Mouse (Mus musculus) CD4-positive helper T cell, adult 2 months (primary cell): ENCODE data around the gene Ankrd6.

Source experiments
- DNase-seq: peaks from one replicate; pipeline ENCODE4 v3.0.0-alpha.2; 2012; ENCODE audit warnings: low read depth, missing footprints, low spot score

Gene Ankrd6

DNA sequence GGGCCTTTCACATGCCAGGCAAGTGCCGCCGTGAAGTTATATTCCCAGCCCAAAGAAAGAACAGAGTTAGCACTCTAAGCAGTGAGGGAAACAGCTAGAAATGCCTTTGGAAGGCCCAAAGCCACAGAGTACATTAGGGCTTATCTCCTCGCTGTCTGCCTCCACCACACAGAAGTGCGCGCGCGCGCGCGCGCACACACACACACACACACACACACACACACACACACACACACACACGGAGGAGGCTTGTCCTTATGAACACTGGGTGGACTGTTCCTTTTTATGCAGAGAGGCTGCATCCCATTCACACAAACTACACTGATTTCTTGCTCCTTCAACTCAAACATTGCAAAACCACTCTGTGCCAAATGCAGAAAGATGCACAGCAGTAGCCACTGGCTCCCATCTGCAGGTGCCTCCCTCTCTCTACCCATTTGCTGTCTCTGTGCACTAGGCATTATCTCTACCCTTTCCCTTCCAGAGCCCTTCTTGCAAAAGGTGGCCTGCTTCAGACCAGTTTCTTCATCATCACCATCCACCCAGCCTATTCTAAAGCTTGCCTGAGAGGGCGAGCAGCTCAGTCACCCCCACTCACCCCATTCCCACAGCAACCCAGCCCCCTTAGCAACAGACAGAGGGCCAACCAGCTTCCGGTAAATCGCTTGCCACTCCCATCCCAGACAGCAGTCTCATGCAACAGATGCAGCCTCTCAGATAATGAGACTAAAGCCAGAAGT, 88.5 kb downstream of the Ankrd6 start:
- peak; percentile 45 for DNase-seq

DNA sequence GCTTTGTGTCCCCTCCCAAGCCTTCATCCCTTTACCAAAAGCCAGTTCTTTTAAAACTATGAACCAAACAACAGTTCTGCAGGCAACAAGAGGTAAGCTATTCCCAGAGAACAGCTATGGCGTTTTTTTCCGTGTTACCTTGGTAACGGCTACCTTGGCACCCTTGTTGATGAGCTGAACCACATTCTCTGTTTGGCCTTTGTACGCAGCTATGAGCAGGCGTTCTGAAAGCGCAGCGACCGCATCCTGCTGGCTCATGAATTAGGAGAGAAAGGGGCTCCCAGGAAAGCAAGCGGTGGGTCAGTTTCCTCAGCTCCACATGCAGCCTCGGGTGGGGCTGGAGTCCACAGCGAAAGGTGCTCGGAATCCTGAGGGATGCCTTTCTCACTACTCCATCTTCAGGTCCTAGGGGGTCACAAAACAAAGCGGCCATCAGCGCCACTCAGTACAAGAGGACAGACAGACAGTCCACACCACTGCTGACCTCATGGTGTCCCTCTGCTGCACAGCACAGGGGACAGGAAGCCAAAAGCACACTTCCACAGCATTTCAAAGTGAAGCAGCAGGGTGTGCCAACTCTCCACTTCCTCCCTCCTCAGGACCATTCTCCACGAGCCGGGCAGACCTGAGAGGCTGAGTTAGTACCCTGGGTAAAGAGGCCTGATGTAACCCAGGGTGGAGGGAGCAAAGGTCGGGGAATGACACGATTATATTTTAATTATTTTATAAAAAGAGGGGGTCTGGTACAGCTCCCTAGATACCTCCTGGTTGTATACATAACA, 90.3 kb downstream of the Ankrd6 start:
- no peak for DNase-seq

- no peak for DNase-seq
These were observed 95.1 kb downstream of the Ankrd6 start for GRCm38 (mm10) chr4:32855580-32855979.

GRCm38 (mm10) chr4:32854956-32855355, 95.7 kb downstream of the Ankrd6 start:
- no peak for DNase-seq

DNA sequence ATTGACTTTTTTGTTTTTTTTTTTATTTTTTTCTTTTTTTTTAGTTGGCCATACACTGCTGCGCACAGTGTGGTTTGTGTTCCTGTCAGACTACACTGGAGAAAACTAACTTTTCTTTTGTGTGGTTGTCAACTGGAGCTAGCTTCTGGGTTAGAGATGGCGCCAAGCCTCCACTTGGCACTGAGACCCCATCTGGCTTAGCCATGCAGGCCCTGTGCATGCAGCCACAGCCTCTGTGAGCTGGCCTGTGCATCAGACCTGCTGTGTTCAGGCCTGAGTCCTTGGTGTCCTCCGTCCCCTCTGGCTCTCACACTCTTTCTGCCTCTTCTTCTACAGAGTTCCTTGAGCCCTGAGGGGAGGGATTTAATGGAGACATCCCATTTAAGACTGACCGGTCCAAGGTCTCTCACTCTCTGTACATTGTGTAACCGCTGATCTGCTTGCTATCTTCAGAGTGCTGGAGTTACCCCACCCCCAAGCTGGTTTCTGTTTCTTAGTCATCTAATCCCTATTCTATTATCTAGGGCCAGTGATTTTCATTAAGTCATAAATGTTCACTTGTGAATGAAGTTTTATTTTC, 96.9 kb downstream of the Ankrd6 start:
- no peak for DNase-seq

GRCm38 (mm10) chr4:32852819-32853218, 97.8 kb downstream of the Ankrd6 start:
- DNase-seq: no peak

DNA sequence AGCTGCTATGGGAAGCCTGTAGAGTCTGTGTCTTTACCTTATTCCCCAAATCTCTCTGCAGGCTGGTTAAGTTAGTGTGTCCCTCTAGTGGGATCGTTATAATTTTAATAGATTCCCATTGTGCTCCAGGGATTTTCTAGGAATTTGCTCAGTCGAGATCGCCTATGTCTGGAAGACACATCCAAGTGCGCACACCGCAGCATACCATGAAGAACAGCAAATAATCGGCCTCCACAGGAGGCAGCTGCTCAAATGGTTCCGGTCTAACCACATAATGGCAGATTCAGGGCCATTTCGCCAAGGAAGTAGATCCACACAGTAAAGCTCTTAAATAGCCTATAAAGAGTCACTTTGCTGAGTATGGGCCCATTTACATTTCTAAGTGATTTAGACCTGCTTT, 98.3 kb downstream of the Ankrd6 start:
- no peak for DNase-seq

DNA sequence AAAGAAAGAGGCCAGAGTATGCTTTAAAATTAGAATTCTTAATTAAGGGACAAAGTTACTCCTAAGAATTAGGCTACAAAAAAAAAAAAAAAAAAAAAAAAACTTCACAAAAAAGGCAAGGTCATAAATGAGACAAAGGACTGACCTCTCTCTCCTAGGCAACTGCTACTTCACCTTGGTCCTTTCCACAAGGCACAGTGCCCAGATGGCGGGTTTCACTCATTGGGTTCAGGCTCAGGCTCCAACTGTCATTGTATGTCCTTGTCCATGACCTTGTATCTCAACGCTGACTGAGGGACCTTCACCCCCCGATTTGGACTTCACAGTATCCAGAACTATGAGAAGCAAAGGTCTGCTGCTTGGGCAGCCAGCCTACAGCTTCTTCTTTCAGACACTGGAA, 112.2 kb downstream of the Ankrd6 start:
- DNase-seq: no peak

GRCm38 (mm10) chr4:32836071-32836470, 114.6 kb downstream of the Ankrd6 start:
- no peak for DNase-seq

- no peak for DNase-seq
These were observed 116.1 kb downstream of the Ankrd6 start for GRCm38 (mm10) chr4:32834541-32834940.

DNA sequence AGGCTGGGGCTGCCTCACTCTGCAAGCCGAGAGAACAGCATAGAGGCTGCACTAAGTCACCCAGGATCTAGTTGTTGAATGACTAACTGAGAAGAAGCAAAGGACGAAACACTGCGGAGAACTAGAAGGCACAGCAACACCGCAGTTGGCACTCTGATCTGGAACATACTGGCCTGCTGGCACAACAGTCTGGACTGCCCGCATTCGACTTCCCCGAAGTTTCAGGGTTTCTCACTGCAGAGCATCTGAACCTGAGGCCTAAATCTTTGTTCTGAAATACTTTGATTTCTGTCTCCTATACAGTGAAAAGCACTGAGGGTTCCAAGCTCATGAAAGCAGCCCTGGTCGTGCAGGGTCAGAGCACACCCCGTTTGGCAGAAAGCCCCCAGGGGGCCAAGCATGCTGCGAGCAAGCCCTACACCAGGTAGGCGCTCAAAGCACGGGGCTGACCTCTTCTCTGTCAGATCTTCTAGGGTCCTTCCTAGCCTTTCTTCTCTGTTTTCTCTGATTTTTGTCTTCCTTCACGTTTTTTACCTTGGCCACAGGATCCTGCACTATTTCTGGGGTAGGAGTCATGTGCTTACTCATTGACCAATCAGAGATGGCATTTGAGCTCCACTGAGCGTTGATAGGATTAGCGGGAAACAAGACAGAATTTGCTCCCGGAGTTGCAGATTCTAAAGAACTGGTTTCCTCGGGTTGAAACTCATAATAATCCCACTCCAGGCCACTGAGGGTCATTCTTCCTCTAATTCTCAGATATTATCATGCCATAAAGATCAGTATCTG, 117.0 kb downstream of the Ankrd6 start:
- no peak for DNase-seq

- DNase-seq: no peak
These were observed 121.3 kb downstream of the Ankrd6 start for GRCm38 (mm10) chr4:32829316-32829715.

DNA sequence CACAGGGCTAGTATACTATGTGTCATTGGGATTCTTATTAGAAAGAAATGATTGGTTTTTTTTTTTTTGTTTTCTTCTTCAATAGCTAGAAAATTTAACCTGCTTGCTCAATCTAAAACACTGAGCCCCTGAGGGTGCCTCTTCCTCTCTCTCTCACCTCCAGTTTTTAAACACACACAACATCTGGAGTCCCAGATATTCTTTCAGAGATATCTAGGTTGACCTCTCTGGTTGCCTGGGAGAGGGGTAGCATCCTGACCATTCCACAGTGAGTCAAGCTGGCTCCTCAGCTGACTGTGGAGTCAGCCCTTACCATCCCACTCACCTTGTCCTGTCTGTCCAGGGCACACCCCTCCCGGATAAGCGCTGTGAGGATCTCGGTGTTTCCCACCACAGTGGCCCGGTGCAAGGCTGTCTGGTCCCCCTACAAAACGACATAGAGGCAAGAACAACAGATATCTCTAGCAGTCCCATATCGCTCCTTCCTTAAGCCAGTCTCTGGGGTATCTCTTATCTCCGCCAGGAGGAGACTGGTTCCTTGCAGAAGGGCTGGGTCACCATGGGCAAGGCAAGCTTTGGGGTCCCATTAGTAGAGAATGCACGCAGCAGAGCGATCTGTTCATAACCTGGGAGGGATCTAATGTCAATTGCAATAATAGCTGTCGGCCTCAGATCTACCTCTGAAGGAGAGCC, 122.1 kb downstream of the Ankrd6 start:
- no peak for DNase-seq

- DNase-seq: no peak
These were observed 123.7 kb downstream of the Ankrd6 start for GRCm38 (mm10) chr4:32826925-32827324.

GRCm38 (mm10) chr4:32824254-32824653, 126.4 kb downstream of the Ankrd6 start:
- DNase-seq: no peak

DNA sequence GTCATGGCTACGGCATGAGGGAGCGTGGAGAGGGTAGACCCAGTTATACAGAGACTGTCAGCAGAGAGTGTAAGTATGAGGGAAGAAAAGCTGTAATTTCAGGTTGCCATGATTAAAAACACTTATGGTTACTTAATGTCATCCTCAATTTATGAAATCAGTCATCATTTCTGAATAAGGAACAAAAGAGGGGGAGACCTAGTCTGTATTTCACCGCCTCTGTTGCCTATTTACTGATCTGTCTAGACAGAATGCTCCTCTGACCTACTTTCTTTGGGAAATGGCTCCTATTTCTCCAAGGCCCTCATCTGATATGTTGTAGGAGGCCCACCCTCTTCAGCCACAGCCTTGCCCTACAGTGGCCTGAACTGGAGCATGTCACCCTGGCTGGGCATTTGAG, 130.0 kb downstream of the Ankrd6 start:
- DNase-seq: no peak

DNA sequence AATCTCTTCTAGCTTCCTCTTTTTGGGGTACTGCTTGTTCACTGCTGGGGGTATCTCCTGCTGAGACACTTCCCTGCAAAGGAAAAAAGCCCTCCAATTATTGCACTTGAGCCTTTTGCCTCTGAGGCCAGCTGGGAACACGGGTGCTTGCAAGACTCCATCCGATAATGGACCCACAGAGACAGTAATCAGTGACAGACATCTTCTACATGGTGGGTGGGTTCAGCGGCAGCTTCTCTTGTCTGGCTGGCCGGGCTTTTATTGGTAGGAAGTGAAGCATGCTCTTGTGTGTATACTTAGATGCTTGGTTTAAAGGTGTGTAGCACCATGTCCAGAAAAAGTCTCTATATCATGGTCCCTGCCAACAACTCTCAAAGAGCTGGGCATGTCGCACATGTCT, 133.2 kb downstream of the Ankrd6 start:
- DNase-seq: no peak

DNA sequence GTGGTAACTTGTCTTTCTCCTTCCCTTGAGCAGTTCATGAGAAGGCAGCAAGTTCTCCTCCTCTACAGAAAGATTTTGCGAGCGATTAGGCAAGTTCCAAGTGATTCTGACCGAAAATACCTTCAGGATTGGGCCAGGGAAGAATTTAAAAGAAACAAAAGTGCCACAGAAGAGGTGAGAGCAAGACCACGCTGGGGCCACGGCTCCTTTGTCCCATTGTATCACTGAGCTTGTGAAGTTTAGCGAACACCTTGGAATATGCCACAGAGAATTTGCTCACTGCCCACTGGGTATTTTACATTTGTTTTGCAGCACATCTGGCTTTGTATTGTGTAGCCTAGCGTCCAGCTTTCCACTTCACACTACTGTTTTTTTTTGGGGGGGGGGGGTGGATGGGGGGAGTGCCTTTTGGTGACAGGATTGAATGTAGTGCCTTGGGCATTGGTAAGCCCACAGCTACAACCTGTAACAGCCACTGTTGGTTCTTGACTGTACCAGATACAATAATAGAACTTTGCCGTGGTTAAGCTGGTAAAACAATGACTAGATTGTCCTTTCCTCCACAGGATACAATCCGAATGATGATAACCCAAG, 150.0 kb downstream of the Ankrd6 start:
- no peak for DNase-seq

- peak; percentile 87 for DNase-seq
These were observed 150.6 kb downstream of the Ankrd6 start, which contains the start of gene Lyrm2 for GRCm38 (mm10) chr4:32799966-32800576. TSS of gene Lyrm2 (plus strand) at chr4:32800253.

DNA sequence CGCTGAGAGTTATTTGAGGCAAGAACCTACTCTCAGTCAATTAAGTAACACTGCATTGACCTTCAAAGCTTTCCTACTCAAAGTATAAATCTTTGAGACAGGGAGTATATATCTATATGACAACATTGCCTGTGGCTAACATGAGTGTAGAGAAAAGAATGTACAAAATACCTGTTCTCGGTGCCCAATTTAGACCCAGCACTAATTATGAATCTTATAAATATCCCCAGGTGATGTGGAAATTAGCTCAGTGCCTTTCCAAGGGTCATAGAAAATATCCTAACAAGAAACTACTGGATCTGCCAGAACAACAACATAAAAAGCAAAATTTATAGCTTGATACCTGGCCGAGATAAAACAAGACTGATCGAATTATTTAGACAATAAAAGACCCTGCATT, 151.7 kb downstream of the Ankrd6 start:
- no peak for DNase-seq
